Mouse (Mus musculus): ENCODE measurements around the gene Spcs2.
A peak's percentile ranks its signal among the peaks of the same experiment; 100 is the strongest.

Gene Spcs2

GRCm38 (mm10) chr7:99795192-99795981 is 67.9 kb downstream of the Spcs2 start:
- H3K36me3 ChIP-seq (ENCODE audit: control insufficient read depth, insufficient read depth, low read length, poor library complexity, severe bottlenecking): no peaks in the 10 kb centered on the region
- DNase-seq (ENCODE audit: low read depth, low spot score): peak; percentile 91
- H3K27me3 ChIP-seq (ENCODE audit: control insufficient read depth, insufficient read depth, low read length, poor library complexity, severe bottlenecking): no peaks in the 10 kb centered on the region

GRCm38 (mm10) chr7:99794096-99794495 is 69.2 kb downstream of the Spcs2 start:
- peak; percentile 53 for DNase-seq (ENCODE audit: low read depth, low spot score)
- H3K36me3 ChIP-seq (ENCODE audit: control insufficient read depth, insufficient read depth, low read length, poor library complexity, severe bottlenecking): no peaks in the 10 kb centered on the region

GRCm38 (mm10) chr7:99790816-99791215 is 72.4 kb downstream of the Spcs2 start:
- H3K27me3 ChIP-seq (ENCODE audit: control insufficient read depth, insufficient read depth, low read length, poor library complexity, severe bottlenecking): no peaks in the 10 kb centered on the region
- no peak for DNase-seq (ENCODE audit: low read depth, low spot score)
- no peaks in the 10 kb centered on the region; the same call in 1 of the 2 replicates for H3K36me3 ChIP-seq (ENCODE audit: control insufficient read depth, insufficient read depth, low read length, poor library complexity, severe bottlenecking)

More at GRCm38 (mm10) chr7:99794096-99794495, 69.2 kb downstream of the Spcs2 start:
- no peaks in the 10 kb centered on the region for H3K27me3 ChIP-seq (ENCODE audit: control insufficient read depth, insufficient read depth, low read length, poor library complexity, severe bottlenecking)

- no peaks in the 10 kb centered on the region; the same call in 1 of the 2 replicates for H3K36me3 ChIP-seq (ENCODE audit: control insufficient read depth, insufficient read depth, low read length, poor library complexity, severe bottlenecking)
- no peaks in the 10 kb centered on the region for H3K27me3 ChIP-seq (ENCODE audit: control insufficient read depth, insufficient read depth, low read length, poor library complexity, severe bottlenecking)
- DNase-seq (ENCODE audit: low read depth, low spot score): no peak
These were observed 74.7 kb downstream of the Spcs2 start for GRCm38 (mm10) chr7:99788563-99788962.

- no peaks in the 10 kb centered on the region for H3K27me3 ChIP-seq (ENCODE audit: control insufficient read depth, insufficient read depth, low read length, poor library complexity, severe bottlenecking)
- no peak for DNase-seq (ENCODE audit: low read depth, low spot score)
- no peaks in the 10 kb centered on the region; the same call in 1 of the 2 replicates for H3K36me3 ChIP-seq (ENCODE audit: control insufficient read depth, insufficient read depth, low read length, poor library complexity, severe bottlenecking)
These were observed 75.3 kb downstream of the Spcs2 start for GRCm38 (mm10) chr7:99787935-99788334.
